Mouse (Mus musculus) forebrain, embryonic 16.5 days (tissue): ENCODE data around the gene Tbxas1. TPM values are rescaled to one million over a fixed set of nuclear protein-coding genes. Genes with fewer than 3 reads are reported as not detected.

ENCODE experiments used
- ATAC-seq: fragments of 200-750 bp; cut with Nextera tagmentation; 2 replicates; pipeline ENCODE4 v1.8.0; 2017; ENCODE audit warnings: mild to moderate bottlenecking, moderate library complexity
- H3K27ac ChIP-seq: fragments of 300-500 bp; sonication (generic); 2 replicates; pipeline ENCODE4 v1.5.1; 2014; ENCODE audit warnings: low read length, control low read depth
- H3K27me3 ChIP-seq: fragments of 300-500 bp; sonication (generic); replicated peaks from 2 replicates; pipeline ENCODE4 v1.6.1; 2014; ENCODE audit warnings: low read length; ENCODE audit not compliant: control insufficient read depth, insufficient read depth
- H3K36me3 ChIP-seq: fragments of 300-500 bp; sonication (generic); 2 replicates; pipeline ENCODE4 v1.6.1; 2014; ENCODE audit not compliant: control insufficient read depth, insufficient read depth
- H3K4me1 ChIP-seq: fragments of 300-500 bp; sonication (generic); replicated peaks from 2 replicates; pipeline ENCODE4 v1.6.1; 2014; ENCODE audit warnings: low read length; ENCODE audit not compliant: control insufficient read depth, insufficient read depth
- H3K4me2 ChIP-seq: fragments of 300-500 bp; sonication (generic); 2 replicates; pipeline ENCODE4 v1.6.1; 2014; ENCODE audit warnings: mild to moderate bottlenecking, low read length, control low read depth
- H3K4me3 ChIP-seq: fragments of 300-500 bp; sonication (generic); replicated peaks from 2 replicates; pipeline ENCODE4 v1.5.1; 2014; ENCODE audit warnings: mild to moderate bottlenecking, low read length, control low read depth
- H3K9ac ChIP-seq: fragments of 300-500 bp; sonication (generic); replicated peaks from 2 replicates; pipeline ENCODE4 v1.6.1; 2014; ENCODE audit warnings: low read depth, low read length, control low read depth
- H3K9me3 ChIP-seq: fragments of 300-500 bp; sonication (generic); 2 replicates; pipeline ENCODE4 v1.6.1; 2016; ENCODE audit warnings: low read length; ENCODE audit not compliant: control insufficient read depth
- WGBS: fragments of 180-500 bp; shearing (Covaris S2); extraction: QIAGEN DNeasy Blood & Tissue Kit; methylation state at CpG from one replicate; pipeline ENCODE4 v1.1.7; 2014; 5-methylcytosine and 5-hydroxymethylcytosine counted together
- polyA plus RNA-seq: library from polyadenylated mRNA; unstranded; fragments of >200 nt; fragmentation: Nextera tagmentation; extraction: Ambion mirVana; gene quantifications from 2 replicates; pipeline ENCODE4 v1.2.1, GENCODE M21; 2015

Tbxas1 gene
- polyA plus RNA-seq, 1 experiment from 2014 or later = 1.1 TPM

DNA sequence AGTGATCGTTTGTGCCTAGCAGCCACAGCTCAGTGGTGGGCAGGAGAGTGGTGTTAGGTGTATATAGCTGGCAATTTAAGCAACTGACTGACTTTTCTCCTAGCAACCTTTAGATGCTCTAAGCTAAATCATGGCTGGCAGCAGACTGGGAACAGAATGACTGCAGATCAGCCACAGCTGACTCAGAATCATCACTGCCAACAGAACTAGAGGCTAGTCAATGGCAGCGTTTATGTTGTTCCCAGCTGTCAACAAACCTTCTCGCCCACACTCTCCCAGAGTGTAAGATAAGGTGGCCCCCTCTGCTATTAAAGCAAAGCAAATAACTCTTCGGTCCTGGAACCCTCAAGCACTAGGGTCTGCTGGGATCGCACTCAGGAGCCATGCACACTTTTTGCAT lies 144.0 kb downstream of the Tbxas1 start:
- Histone ChIP-seq H3K9me3 (peaks cover 2% of the 10 kb centered on the region; the same call in 1 of the 2 replicates), H3K27me3 (no peaks in the 10 kb centered on the region; the same call in 1 of the 2 replicates), H3K9ac (no peak overlapping the region), H3K4me3 (no peak overlapping the region), H3K36me3 (no peaks in the 10 kb centered on the region), H3K27ac (no peak overlapping the region), H3K4me2 (no peak overlapping the region), H3K4me1 (0 out of 2 replicates have a peak, but pooled peaks cover 5% of the 10 kb centered on the region)
- WGBS = 76% methylated on average over 5 of the region's 5 CpGs
- ATAC-seq = 0 out of 2 replicates have a peak, but pooled peaks have one; percentile 50

DNA sequence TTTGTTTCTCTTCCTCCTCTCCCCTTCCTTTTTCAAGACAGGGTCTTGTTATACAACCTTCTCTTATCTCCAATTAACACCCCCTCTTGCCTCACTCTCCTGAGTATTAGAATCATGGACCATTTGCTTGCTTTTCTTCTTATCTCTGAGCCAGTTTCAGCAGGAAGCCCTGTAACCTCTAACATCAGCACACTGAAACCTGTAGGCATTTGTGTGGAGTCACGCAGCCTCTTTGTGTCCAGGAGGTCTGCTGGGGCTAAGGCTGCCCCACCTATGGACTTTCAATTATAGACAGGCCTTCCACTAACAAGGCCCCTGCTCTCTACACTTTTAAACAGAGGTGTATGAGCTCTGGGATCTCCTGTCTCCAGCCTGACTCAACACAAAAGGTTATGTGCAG lies 146.7 kb downstream of the Tbxas1 start:
- no peak for ATAC-seq
- Histone ChIP-seq H3K4me3 (no peak overlapping the region), H3K36me3 (no peaks in the 10 kb centered on the region), H3K9ac (no peak overlapping the region), H3K4me2 (no peak overlapping the region), H3K9me3 (peaks cover 2% of the 10 kb centered on the region; the same call in 1 of the 2 replicates), H3K27ac (no peak overlapping the region), H3K4me1 (0 out of 2 replicates have a peak, but pooled peaks cover 5% of the 10 kb centered on the region), H3K27me3 (no peaks in the 10 kb centered on the region; the same call in 1 of the 2 replicates)
- WGBS = 77% methylated on average over 1 of the region's 1 CpGs

DNA sequence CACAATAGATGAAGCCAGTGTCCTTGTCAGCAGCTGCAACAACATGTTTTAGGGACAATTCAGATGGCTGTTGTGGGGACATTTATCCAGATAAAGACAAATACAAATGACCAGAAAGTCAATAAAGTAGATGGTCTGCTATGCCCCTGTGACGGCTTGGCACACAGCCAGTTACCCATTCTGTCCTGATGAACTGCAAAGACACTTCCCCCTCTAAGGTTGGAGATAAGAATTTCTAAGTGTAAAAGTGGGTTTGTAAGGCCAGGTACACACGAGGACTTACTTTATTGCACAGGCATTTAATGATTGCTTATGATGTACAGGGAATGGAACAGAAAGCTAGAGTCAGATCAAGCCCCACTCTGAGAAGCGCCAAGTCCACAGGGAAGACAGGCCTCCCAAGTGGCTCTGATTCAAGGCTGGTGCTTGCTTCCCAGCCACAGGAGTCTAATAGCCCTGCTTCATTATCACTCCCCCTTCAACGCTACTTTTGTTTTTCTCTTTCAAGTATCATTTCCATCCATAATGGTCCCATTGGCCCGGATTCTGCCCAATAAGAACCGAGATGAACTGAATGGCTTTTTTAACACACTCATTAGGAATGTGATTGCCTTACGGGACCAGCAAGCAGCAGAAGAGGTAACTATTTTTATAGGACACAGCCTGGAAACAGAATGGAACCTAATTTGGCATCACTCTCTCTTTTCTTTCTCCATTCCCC lies 147.4 kb downstream of the Tbxas1 start:
- no peak overlapping the region for H3K9ac ChIP-seq
- WGBS = 29% methylated on average over 7 of the region's 7 CpGs

DNA sequence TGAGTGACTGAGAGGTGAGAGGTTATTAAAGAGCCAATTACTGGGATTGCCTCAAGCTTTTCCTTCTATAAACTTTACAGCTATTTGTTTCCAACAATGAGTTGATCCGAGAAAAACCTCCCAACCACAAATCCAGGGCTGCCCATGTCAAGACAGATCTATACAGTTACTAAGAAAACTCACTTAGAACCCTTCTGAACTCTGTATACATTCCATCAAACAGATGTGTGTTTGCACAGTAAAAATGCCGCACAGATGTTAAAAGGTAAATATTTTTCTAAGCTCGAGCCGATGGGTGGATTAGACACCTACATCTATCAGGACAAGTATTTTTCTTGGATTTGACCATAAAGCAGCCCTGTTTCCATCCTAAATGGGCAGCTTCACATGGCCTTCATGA lies 149.4 kb downstream of the Tbxas1 start:
- H3K9ac ChIP-seq = no peak overlapping the region
- H3K4me1 ChIP-seq = 0 out of 2 replicates have a peak, but pooled peaks cover 5% of the 10 kb centered on the region
- H3K36me3 ChIP-seq = no peaks in the 10 kb centered on the region
- WGBS = 69% methylated on average over 4 of the region's 4 CpGs
- ATAC-seq = no peak
- H3K9me3 ChIP-seq = no peaks in the 10 kb centered on the region
- no peak overlapping the region for H3K4me3 ChIP-seq
- H3K27me3 ChIP-seq = no peaks in the 10 kb centered on the region; the same call in 1 of the 2 replicates
- no peak overlapping the region for H3K4me2 ChIP-seq
- no peak overlapping the region for H3K27ac ChIP-seq

More for the DNA sequence above, 147.4 kb downstream of the Tbxas1 start:
- Histone ChIP-seq H3K9me3 (peaks cover 2% of the 10 kb centered on the region; the same call in 1 of the 2 replicates), H3K36me3 (no peaks in the 10 kb centered on the region), H3K27ac (no peak overlapping the region), H3K4me3 (no peak overlapping the region), H3K4me1 (0 out of 2 replicates have a peak, but pooled peaks cover 5% of the 10 kb centered on the region), H3K4me2 (no peak overlapping the region), H3K27me3 (no peaks in the 10 kb centered on the region; the same call in 1 of the 2 replicates)
- 0 out of 2 replicates have a peak, but pooled peaks have one; percentile 26 for ATAC-seq

DNA sequence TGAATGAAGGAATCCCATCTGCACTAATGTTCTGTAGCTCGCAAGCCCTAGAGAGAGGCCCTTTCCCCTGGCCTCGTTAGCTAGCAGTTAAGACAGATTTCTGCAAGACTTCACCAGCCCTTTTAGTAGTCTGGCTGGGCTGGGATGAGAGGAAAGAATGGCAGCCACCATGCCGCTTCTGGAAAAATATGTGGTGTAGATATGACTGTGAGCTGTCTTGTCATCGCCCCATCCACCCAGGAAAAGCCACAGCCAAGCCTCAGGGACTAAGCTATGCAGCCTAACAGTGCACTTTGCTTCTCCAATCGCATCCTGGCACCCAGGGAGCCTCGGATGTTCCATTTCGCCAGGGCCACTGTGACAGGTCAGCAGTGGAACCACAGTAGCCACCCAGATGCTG lies 149.8 kb downstream of the Tbxas1 start:
- Histone ChIP-seq H3K27ac (no peak overlapping the region), H3K4me1 (0 out of 2 replicates have a peak, but pooled peaks cover 5% of the 10 kb centered on the region), H3K36me3 (no peaks in the 10 kb centered on the region), H3K27me3 (no peaks in the 10 kb centered on the region; the same call in 1 of the 2 replicates), H3K4me3 (no peak overlapping the region), H3K9me3 (no peaks in the 10 kb centered on the region), H3K9ac (no peak overlapping the region), H3K4me2 (no peak overlapping the region)
- 79% methylated on average over 7 of the region's 7 CpGs for WGBS
- ATAC-seq = no peak

DNA sequence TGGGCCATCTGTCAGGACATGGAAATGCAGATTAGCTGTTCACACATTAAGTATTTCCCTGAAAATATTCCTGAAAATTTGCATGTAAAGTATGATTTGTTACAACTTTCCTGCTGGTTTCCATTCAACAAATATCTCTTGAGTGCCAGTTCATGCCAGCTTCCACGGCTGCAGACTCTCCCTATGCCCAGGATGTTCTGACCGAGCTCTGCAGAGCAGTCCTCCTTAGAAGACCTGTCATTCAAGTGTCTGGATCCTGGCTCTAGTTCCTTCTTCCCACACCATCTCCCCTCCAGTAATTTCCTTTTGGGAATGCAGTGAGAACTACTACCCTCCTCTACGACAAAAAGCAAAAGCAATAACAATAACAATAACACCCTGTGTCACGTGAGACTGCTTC lies 155.5 kb downstream of the Tbxas1 start:
- H3K36me3 ChIP-seq = no peaks in the 10 kb centered on the region
- H3K27ac ChIP-seq = peak overlapping the region; percentile 23; the same call in 1 of the 2 replicates
- WGBS = 46% methylated on average over 4 of the region's 4 CpGs
- no peak overlapping the region for H3K4me2 ChIP-seq
- peaks cover 4% of the 10 kb centered on the region; the same call in 1 of the 2 replicates for H3K4me1 ChIP-seq
- ATAC-seq = peak; percentile 85
- H3K4me3 ChIP-seq = no peak overlapping the region
- H3K27me3 ChIP-seq = no peaks in the 10 kb centered on the region
- no peak overlapping the region for H3K9ac ChIP-seq
- no peaks in the 10 kb centered on the region for H3K9me3 ChIP-seq

DNA sequence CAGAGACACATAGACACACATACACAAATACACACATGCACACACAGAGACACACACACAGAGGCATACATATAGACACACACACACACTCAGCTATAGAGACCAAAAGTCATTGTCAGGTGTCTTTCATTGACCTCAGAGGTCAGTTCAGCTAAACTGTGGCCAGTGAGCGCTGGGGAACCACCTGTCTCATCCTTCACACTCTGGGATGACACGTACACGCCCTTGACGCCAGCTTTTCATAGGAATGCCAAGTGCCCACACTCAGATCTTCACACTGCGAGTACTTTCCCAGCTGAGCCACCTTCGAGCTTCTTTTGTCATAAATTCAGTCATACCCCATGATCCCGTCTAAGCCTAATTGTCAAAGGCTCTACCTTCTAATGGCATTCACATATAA lies 158.5 kb downstream of the Tbxas1 start:
- no peak for ATAC-seq
- peaks cover 4% of the 10 kb centered on the region; the same call in 1 of the 2 replicates for H3K4me1 ChIP-seq
- H3K4me3 ChIP-seq = no peak overlapping the region
- H3K4me2 ChIP-seq = no peak overlapping the region
- WGBS = 87% methylated on average over 7 of the region's 7 CpGs
- H3K27me3 ChIP-seq = no peaks in the 10 kb centered on the region
- no peak overlapping the region for H3K9ac ChIP-seq
- no peaks in the 10 kb centered on the region for H3K36me3 ChIP-seq
- H3K27ac ChIP-seq = no peak overlapping the region
- no peaks in the 10 kb centered on the region for H3K9me3 ChIP-seq

DNA sequence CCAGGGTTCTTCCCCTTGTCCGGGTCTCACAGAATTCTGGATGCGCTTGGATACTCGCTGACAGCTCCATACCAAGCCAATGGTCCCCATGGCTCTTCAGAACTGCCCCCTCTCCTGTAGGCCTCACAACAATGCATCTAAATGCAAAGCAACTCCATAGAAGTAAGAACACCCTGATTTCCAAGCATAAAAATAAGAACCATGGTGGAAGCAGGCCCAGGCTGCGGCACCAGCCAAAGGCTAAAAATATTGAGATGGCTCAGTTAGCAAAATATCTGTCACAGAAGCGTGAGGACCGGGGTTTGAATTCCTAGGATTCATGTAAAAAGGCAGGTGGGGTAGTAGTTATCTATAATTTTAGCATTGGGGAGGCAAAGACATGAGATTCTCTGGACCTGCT lies 159.8 kb downstream of the Tbxas1 start:
- no peaks in the 10 kb centered on the region for H3K36me3 ChIP-seq
- no peak overlapping the region for H3K9ac ChIP-seq
- peaks cover 4% of the 10 kb centered on the region; the same call in 1 of the 2 replicates for H3K4me1 ChIP-seq
- H3K27ac ChIP-seq = no peak overlapping the region
- ATAC-seq = no peak
- H3K27me3 ChIP-seq = no peaks in the 10 kb centered on the region
- no peak overlapping the region for H3K4me2 ChIP-seq
- 92% methylated on average over 6 of the region's 6 CpGs for WGBS
- H3K4me3 ChIP-seq = no peak overlapping the region
- H3K9me3 ChIP-seq = no peaks in the 10 kb centered on the region

DNA sequence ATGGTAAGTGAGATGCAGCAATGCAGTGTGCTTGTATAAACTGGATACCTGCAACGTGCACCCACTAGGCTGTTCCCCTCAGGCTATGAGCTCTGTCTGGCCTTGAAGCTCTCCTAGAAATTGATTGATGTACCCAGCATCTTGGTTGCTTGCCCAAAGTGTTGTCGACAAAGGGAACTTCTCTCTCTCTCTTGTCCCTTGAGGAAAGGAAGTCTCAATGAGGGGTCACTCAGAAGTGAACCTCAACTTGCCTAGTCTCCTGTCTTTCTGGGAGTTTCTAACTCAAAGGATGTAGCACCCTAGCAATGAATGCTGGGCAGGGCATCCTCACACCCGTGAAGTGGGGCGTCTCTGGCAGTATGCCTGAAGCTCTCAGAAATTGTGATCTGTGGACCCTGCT lies 161.0 kb downstream of the Tbxas1 start:
- Histone ChIP-seq H3K27ac (no peak overlapping the region), H3K27me3 (no peaks in the 10 kb centered on the region), H3K9ac (no peak overlapping the region), H3K9me3 (no peaks in the 10 kb centered on the region), H3K36me3 (no peaks in the 10 kb centered on the region), H3K4me3 (no peak overlapping the region), H3K4me1 (no peaks in the 10 kb centered on the region), H3K4me2 (no peak overlapping the region)
- no peak for ATAC-seq
- 74% methylated on average over 4 of the region's 4 CpGs for WGBS
